Mouse (Mus musculus) lung, adult 2 months (tissue): ENCODE results near the gene Rplp2. TPM values are rescaled to one million over a fixed set of nuclear protein-coding genes. Genes with fewer than 3 reads are reported as not detected.

ENCODE experiments used
- DNase-seq: peaks from one replicate; pipeline ENCODE4 v3.0.0; 2022
- H3K4me1 ChIP-seq: fragments of 200-500 bp; 2 replicates; pipeline ENCODE4 v1.6.1; 2011; ENCODE audit warnings: low read length; ENCODE audit not compliant: control insufficient read depth, insufficient read depth
- H3K4me3 ChIP-seq: fragments of 200-500 bp; replicated peaks from 2 replicates; pipeline ENCODE3; 2011; ENCODE audit warnings: low read depth, mild to moderate bottlenecking, control low read depth, low read length; ENCODE audit errors: extremely low read depth
- CTCF ChIP-seq: fragments of 200-500 bp; IDR thresholded peaks from 2 replicates; pipeline ENCODE4 v1.5.1; 2011; ENCODE audit warnings: mild to moderate bottlenecking, low read length, control low read depth; ENCODE audit not compliant: insufficient read depth
- POLR2A ChIP-seq: fragments of 200-500 bp; IDR thresholded peaks from 2 replicates; pipeline ENCODE4 v1.6.1; 2011; ENCODE audit warnings: low read depth, mild to moderate bottlenecking, control low read depth, low read length, borderline replicate concordance; ENCODE audit errors: extremely low read depth
- WGBS: fragments of 180-500 bp; shearing (Covaris S2); methylation state at CpG from one replicate; pipeline ENCODE4 v1.1.7; 2018; 5-methylcytosine and 5-hydroxymethylcytosine counted together
- polyA plus RNA-seq: library from polyadenylated mRNA; depleted of rRNA; stranded (reverse); fragments of >200 nt; gene quantifications from 2 replicates; pipeline ENCODE4 v1.2.3, GENCODE M21; 2012

The Rplp2 gene
- polyA plus RNA-seq, 1 experiment: 591 TPM

- H3K4me1 ChIP-seq: peaks cover 5% of the 10 kb centered on the region
- no peak for TF ChIP-seq POLR2A
- no peak for TF ChIP-seq CTCF
- no peak for DNase-seq
- no peak overlapping the region for H3K4me3 ChIP-seq
- 63% methylated on average over 9 of the region's 9 CpGs for WGBS
Measured at GRCm38 (mm10) chr7:141429840-141430584, 17.2 kb upstream of the Rplp2 start.

- WGBS: 97% methylated on average over 9 of the region's 9 CpGs
- peaks cover 9% of the 10 kb centered on the region for H3K4me1 ChIP-seq
- no peak for TF ChIP-seq CTCF
- TF ChIP-seq POLR2A: no peak
- H3K4me3 ChIP-seq: no peak overlapping the region
- no peak for DNase-seq
Measured at GRCm38 (mm10) chr7:141430585-141431240, 16.5 kb upstream of the Rplp2 start.

- no peak for DNase-seq
- Histone ChIP-seq H3K4me1 (peaks cover 11% of the 10 kb centered on the region), H3K4me3 (no peak overlapping the region)
- WGBS: 91% methylated on average over 19 of the region's 19 CpGs
- TF ChIP-seq CTCF (no peak), POLR2A (no peak)
Measured at GRCm38 (mm10) chr7:141431434-141432185, 15.6 kb upstream of the Rplp2 start.

GRCm38 (mm10) chr7:141432186-141432611, 15.0 kb upstream of the Rplp2 start:
- peaks cover 11% of the 10 kb centered on the region for H3K4me1 ChIP-seq
- WGBS: 79% methylated on average over 8 of the region's 8 CpGs
- no peak overlapping the region for H3K4me3 ChIP-seq
- no peak for TF ChIP-seq POLR2A
- no peak for TF ChIP-seq CTCF
- no peak for DNase-seq

GRCm38 (mm10) chr7:141432741-141433516, 14.2 kb upstream of the Rplp2 start:
- Histone ChIP-seq H3K4me3 (no peak overlapping the region), H3K4me1 (peaks cover 11% of the 10 kb centered on the region)
- DNase-seq: no peak
- TF ChIP-seq CTCF (no peak), POLR2A (no peak)
- 85% methylated on average over 6 of the region's 6 CpGs for WGBS

- H3K4me3 ChIP-seq: peak overlapping the region; percentile 3
- 77% methylated on average over 15 of the region's 15 CpGs for WGBS
- TF ChIP-seq POLR2A: no peak
- TF ChIP-seq CTCF: no peak
- DNase-seq: no peak
- peaks cover 11% of the 10 kb centered on the region for H3K4me1 ChIP-seq
Measured at GRCm38 (mm10) chr7:141433517-141434400, 13.4 kb upstream of the Rplp2 start.

GRCm38 (mm10) chr7:141434464-141434863, 12.7 kb upstream of the Rplp2 start:
- H3K4me3 ChIP-seq: peak overlapping the region; percentile 66
- WGBS: 18% methylated on average over 8 of the region's 8 CpGs
- no peak for DNase-seq

GRCm38 (mm10) chr7:141435129-141435855, 11.9 kb upstream of the Rplp2 start:
- TF ChIP-seq CTCF: no peak
- TF ChIP-seq POLR2A: peak; percentile 68; the same call in 1 of the 2 replicates

More at GRCm38 (mm10) chr7:141434464-141434863, 12.7 kb upstream of the Rplp2 start:
- peaks cover 11% of the 10 kb centered on the region for H3K4me1 ChIP-seq
- no peak for TF ChIP-seq CTCF
- no peak for TF ChIP-seq POLR2A

More at GRCm38 (mm10) chr7:141435129-141435855, 11.9 kb upstream of the Rplp2 start:
- peak; percentile 58 for DNase-seq
- H3K4me1 ChIP-seq: peaks cover 11% of the 10 kb centered on the region
- WGBS: 3% methylated on average over 17 of the region's 17 CpGs
- peak overlapping the region; percentile 66 for H3K4me3 ChIP-seq
